In genomic region chr15:7885106-7885505, GRCm38 (mm10) we compare ENCODE assay signal across 23 mouse cellular contexts.
DNase-seq lines count a peak whose midpoint lies in the region; ATAC-seq lines count a peak whose summit lies in the region.
"Had no signal": no experiment of that assay in that cellular context is flagged by ENCODE, and none has a peak within 500 bp of the region (broad histone marks: within the 10 kb centered on the region; RNA-seq: fewer than 3 reads in every experiment).

No protein-coding gene starts in this region.

- no peak overlapping the region for H3K27ac ChIP-seq in kidney, embryonic 16.5 days (ENCODE audit: low read length)
- H3K27ac ChIP-seq: embryonic facial prominence, embryonic 12.5 days; forebrain, embryonic 12.5 days; hindbrain, embryonic 12.5 days; hindbrain, postnatal 0 days had no signal

- ATAC-seq in kidney, embryonic 16.5 days (ENCODE audit: low FRiP score, low TSS enrichment), result 0 out of 2 replicates have a peak, but pooled peaks have one; percentile 31
- ATAC-seq: activated CD4-positive, CD25-positive, alpha-beta regulatory T cell, adult 4 months; forebrain, embryonic 16.5 days; hindbrain, postnatal 0 days; Patski had no signal

- no peak overlapping the region for H3K9ac ChIP-seq in kidney, embryonic 16.5 days (replicated peaks; ENCODE audit: low read length)
- H3K9ac ChIP-seq: embryonic facial prominence, embryonic 12.5 days; forebrain, embryonic 12.5 days; heart, embryonic 12.5 days; hindbrain, embryonic 12.5 days had no signal

- 35% methylated on average over 10 of the region's 10 CpGs for WGBS in kidney, embryonic 16.5 days

- no peak overlapping the region for H3K4me3 ChIP-seq in kidney, embryonic 16.5 days (ENCODE audit: low read length)
- H3K4me3 ChIP-seq: embryonic facial prominence, embryonic 12.5 days; forebrain, embryonic 12.5 days; heart, embryonic 12.5 days; hindbrain, embryonic 12.5 days had no signal

- H3K9me3 ChIP-seq in kidney, embryonic 16.5 days (ENCODE audit: low read length), result no peaks in the 10 kb centered on the region
- H3K9me3 ChIP-seq: embryonic facial prominence, embryonic 12.5 days; forebrain, embryonic 12.5 days; hindbrain, embryonic 12.5 days had no signal

- peak; percentile 60 for DNase-seq in gastrocnemius, adult 18-20 months (ENCODE audit: low spot score)
- DNase-seq in gastrocnemius, postnatal 4 days (ENCODE audit: low spot score in 2 of 2), result no peak
- no peak for DNase-seq in kidney, adult 18-20 months
- DNase-seq in gastrocnemius, postnatal 25 days, result peak; percentile 61
- DNase-seq in retina, postnatal 1 day, result peak; percentile 34
- DNase-seq in frontal cortex, postnatal 36 days (ENCODE audit: low spot score in 2 of 2), result no peak
- no peak for DNase-seq in thymus, postnatal 0 days (ENCODE audit: low spot score)
- DNase-seq: adrenal gland, postnatal 14 days; cerebellum, adult 11-12 months; cerebellum, adult 9-10 months; cerebellum, postnatal 25 days; heart, postnatal 36 days; kidney, adult 11 months had no signal

- H3K36me3 ChIP-seq in kidney, embryonic 16.5 days (ENCODE audit: insufficient read depth, low read length), result peaks cover 5% of the 10 kb centered on the region; the same call in 1 of the 2 replicates

- no peaks in the 10 kb centered on the region for H3K27me3 ChIP-seq in kidney, embryonic 16.5 days (ENCODE audit: insufficient read depth, low read length)
- H3K27me3 ChIP-seq: CH12.LX; embryonic facial prominence, embryonic 12.5 days; forebrain, embryonic 12.5 days; heart, embryonic 12.5 days; hindbrain, embryonic 12.5 days; Patski had no signal

- H3K4me1 ChIP-seq in kidney, embryonic 16.5 days (ENCODE audit: insufficient read depth, low read length), result peaks cover 10% of the 10 kb centered on the region
- H3K4me1 ChIP-seq: heart, embryonic 12.5 days had no signal

- no peak overlapping the region for H3K4me2 ChIP-seq in kidney, embryonic 16.5 days (replicated peaks; ENCODE audit: low read depth, low read length)
- H3K4me2 ChIP-seq: embryonic facial prominence, embryonic 12.5 days; forebrain, embryonic 12.5 days; heart, embryonic 12.5 days; hindbrain, embryonic 12.5 days had no signal

Comparison
In these comparisons a context has a peak if more than half of its experiments do, and no peak if none do; other contexts are left out.
1. DNase-seq: peak in gastrocnemius, adult 18-20 months (single experiment), gastrocnemius, postnatal 25 days (single experiment) and retina, postnatal 1 day (single experiment); none in gastrocnemius, postnatal 4 days (0 of 2), kidney, adult 18-20 months (single experiment), frontal cortex, postnatal 36 days (0 of 2) and thymus, postnatal 0 days (single experiment).